In the genomic region with DNA sequence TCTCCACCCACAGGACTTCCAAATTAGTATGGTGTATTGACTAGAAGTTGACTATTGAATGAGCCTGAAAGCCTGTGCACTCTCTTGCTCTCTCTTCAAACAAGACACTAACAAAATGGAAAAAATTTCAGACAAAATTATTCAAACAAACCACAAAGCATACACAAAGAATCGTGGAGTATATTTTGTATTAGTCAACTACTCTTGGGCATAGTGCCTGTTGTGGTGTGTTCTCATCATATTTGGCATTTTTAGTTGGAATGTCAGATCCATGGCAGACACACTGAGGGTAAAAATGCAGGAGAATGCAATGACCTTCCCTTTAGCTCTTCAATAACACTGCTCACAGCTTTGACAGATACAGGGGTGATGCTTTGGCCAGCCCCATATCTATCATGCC, we compare ENCODE assay signal across 24 mouse cellular contexts. TPM values are rescaled to one million over a fixed set of nuclear protein-coding genes. Genes with fewer than 3 reads are reported as not detected.
"Had no signal": no experiment of that assay in that cellular context is flagged by ENCODE, and none has a peak within 500 bp of the region (broad histone marks: within the 10 kb centered on the region; RNA-seq: fewer than 3 reads in every experiment).

No protein-coding gene starts in this region.

- DNase-seq: liver, postnatal 0 days; lung, adult 2 months; lung, postnatal 14 days; lung, postnatal 36 days; right cerebral cortex, postnatal 14 days; right cerebral cortex, postnatal 4 days; thymus, adult 2 months; thymus, postnatal 25 days; thymus, postnatal 4 days had no signal

RNA-seq across cellular contexts. Expression of gene Ttc23l, which starts 32.6 kb away (rescaled TPM):
- total RNA-seq: megakaryocyte progenitor cell, adult 5-6 weeks; midbrain, postnatal 0 days; neutrophil, adult 5-6 weeks had no signal
- polyA plus RNA-seq: liver, postnatal 0 days; lung, adult 2 months; lung, embryonic 15.5 days; lung, postnatal 0 days; macrophage; midbrain, embryonic 11.5 days; midbrain, embryonic 13.5 days; midbrain, embryonic 15.5 days; midbrain, postnatal 0 days; neural tube, embryonic 12.5 days; neural tube, embryonic 14.5 days; small intestine, adult 2 months; spleen, adult 2 months; stomach, embryonic 15.5 days; stomach, postnatal 0 days; thymus, adult 2 months had no signal
